Mouse (Mus musculus) liver, adult 2 months (tissue): ENCODE data around the gene Polr3b. TPM values are rescaled to one million over a fixed set of nuclear protein-coding genes. Genes with fewer than 3 reads are reported as not detected.

Experiments
- DNase-seq: peaks from one replicate; pipeline ENCODE4 v3.0.0-alpha.2; 2011; ENCODE audit warnings: low read depth, low spot score; ENCODE audit errors: extremely low read depth
- H3K27ac ChIP-seq: fragments of 200-500 bp; replicated peaks from 2 replicates; pipeline ENCODE4 v1.5.1; 2012; ENCODE audit warnings: low read depth, mild to moderate bottlenecking, control low read depth, inconsistent platforms, low read length; ENCODE audit not compliant: insufficient read depth
- H3K27me3 ChIP-seq: fragments of 200-500 bp; 2 replicates; pipeline ENCODE4 v1.6.1; 2012; ENCODE audit warnings: mild to moderate bottlenecking, moderate library complexity, low read length, inconsistent platforms; ENCODE audit not compliant: control insufficient read depth, insufficient read depth
- H3K36me3 ChIP-seq: fragments of 200-500 bp; 2 replicates; pipeline ENCODE4 v1.6.1; 2012; ENCODE audit warnings: low read length, inconsistent platforms; ENCODE audit not compliant: control insufficient read depth, insufficient read depth
- H3K4me1 ChIP-seq: fragments of 200-500 bp; 2 replicates; pipeline ENCODE4 v1.6.1; 2011; ENCODE audit warnings: low read length; ENCODE audit not compliant: control insufficient read depth, insufficient read depth
- H3K4me3 ChIP-seq: fragments of 200-500 bp; 2 replicates; pipeline ENCODE4 v1.5.1; 2011; ENCODE audit warnings: low read depth, mild to moderate bottlenecking, control low read depth, low read length, moderate library complexity; ENCODE audit not compliant: insufficient read depth
- H3K79me2 ChIP-seq: fragments of 200-500 bp; 2 replicates; pipeline ENCODE4 v1.6.1; 2012; ENCODE audit warnings: inconsistent platforms, mild to moderate bottlenecking, low read length, moderate library complexity; ENCODE audit not compliant: control insufficient read depth, insufficient read depth
- H3K9ac ChIP-seq: fragments of 200-500 bp; 2 replicates; pipeline ENCODE4 v1.6.1; 2012; ENCODE audit warnings: low read depth, mild to moderate bottlenecking, control low read depth, inconsistent platforms, low read length
- CTCF ChIP-seq: fragments of 200-500 bp; IDR thresholded peaks from 2 replicates; pipeline ENCODE4 v1.5.1; 2011; ENCODE audit warnings: low read depth, low read length, control low read depth
- POLR2A ChIP-seq: fragments of 200-500 bp; IDR thresholded peaks from 2 replicates; pipeline ENCODE4 v1.6.1; 2011; ENCODE audit warnings: low read length, control low read depth; ENCODE audit not compliant: insufficient read depth; ENCODE audit errors: extremely low read depth
- WGBS: fragments of 180-500 bp; shearing (Covaris S2); methylation state at CpG from one replicate; pipeline ENCODE4 v1.1.7; 2018; 5-methylcytosine and 5-hydroxymethylcytosine counted together
- polyA plus RNA-seq: library from polyadenylated mRNA; depleted of rRNA; stranded (reverse); fragments of >200 nt; gene quantifications from 2 replicates; pipeline ENCODE4 v1.2.3, GENCODE M21; 2012
- total RNA-seq: library from RNA; depleted of rRNA; stranded (reverse); fragments of >200 nt; gene quantifications from 2 replicates; pipeline ENCODE4 v1.2.3, GENCODE M21; 2014

The Polr3b gene
- total and polyA plus RNA-seq, 2 experiments: 2.7 to 10.7 TPM

DNA sequence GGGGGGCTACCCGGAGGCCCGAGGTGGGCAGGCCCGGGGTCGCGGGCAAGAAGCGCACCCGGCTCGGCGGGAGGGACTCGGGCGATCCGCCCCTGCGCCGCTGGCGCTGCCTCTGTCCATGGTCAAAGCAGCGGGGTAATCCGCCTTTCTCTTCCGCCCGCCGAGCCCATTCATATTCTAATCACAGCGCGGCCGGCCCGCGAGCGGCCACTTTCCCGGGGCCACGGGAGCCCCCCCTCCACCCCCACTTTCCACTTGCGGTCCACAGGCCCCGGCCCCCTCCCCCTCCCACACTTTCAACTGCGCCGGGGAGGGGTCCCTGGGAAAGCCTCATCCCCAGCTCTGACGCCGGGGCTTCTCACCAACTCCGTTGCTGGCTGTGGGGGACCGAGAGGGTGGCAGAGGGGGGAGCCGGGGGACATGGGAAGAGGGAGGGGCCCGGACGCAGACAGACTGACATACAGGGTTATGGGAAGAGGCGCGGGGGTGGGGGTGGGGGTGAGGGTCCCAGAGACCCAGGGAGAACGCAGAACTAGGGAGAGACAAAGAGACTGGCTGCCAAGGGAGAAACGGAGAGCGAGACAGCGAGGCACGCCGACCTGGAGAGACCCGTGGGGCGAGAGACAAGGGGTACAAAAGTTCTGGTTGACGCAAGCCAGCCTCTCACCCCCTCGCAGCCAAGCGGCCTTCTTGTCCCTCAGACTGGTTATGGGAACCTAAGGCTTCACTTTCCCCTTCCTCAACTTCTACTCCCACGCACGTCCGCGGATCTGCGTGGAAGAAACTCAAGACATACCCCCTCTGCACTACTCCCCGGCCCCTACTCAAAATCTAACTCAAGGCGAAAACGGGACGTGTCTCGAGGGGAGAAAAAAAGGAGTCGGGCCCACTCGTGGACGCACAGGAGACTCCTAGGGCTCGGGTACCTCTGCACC, 133.0 kb downstream of the Polr3b start:
- Histone ChIP-seq H3K4me3 (no peak overlapping the region), H3K4me1 (peaks cover 5% of the 10 kb centered on the region; the same call in 1 of the 2 replicates), H3K9ac (no peak overlapping the region), H3K27ac (no peak overlapping the region), H3K79me2 (no peaks in the 10 kb centered on the region), H3K36me3 (no peaks in the 10 kb centered on the region), H3K27me3 (peaks cover 39% of the 10 kb centered on the region)
- WGBS: 4% methylated on average over 66 of the region's 66 CpGs
- TF ChIP-seq POLR2A (no peak), CTCF (no peak)
- DNase-seq: no peak

DNA sequence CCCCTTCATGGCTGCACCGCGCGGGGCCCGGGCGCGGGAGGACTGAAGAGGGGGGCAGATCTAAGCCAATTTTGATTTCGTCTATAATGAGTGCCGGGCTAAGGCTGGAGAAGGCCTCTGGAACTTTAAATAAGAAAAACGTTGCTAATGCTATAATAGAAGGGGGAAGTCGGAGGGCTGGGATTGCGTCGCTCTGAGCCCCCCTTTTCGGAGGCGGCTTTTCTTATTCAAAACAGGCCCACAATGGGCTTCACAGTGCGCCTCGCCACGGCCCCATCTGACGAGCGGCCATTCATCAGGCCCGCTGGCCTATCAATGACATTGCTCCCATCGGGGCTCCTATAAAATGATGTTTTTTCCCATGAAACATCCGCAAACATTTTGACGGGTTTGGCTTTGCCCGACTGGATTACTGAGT, 133.7 kb downstream of the Polr3b start, which contains the start of gene Rfx4:
Gene Rfx4 (plus strand): TSS at position 277 of the 418 bp plus-strand sequence.
- H3K4me3 ChIP-seq: no peak within 1 kb of the TSS
- no peak for TF ChIP-seq CTCF
- TF ChIP-seq POLR2A: no peak
- no peaks in the 10 kb centered on the region for H3K36me3 ChIP-seq
- DNase-seq: no peak
- 3% methylated on average over 24 of the region's 24 CpGs for WGBS
- no peak within 1 kb of the TSS for H3K9ac ChIP-seq
- peaks cover 5% of the 10 kb centered on the region; the same call in 1 of the 2 replicates for H3K4me1 ChIP-seq
- no peak within 1 kb of the TSS for H3K27ac ChIP-seq
- H3K27me3 ChIP-seq: peaks cover 44% of the 10 kb centered on the region
- no peaks in the 10 kb centered on the region for H3K79me2 ChIP-seq

DNA sequence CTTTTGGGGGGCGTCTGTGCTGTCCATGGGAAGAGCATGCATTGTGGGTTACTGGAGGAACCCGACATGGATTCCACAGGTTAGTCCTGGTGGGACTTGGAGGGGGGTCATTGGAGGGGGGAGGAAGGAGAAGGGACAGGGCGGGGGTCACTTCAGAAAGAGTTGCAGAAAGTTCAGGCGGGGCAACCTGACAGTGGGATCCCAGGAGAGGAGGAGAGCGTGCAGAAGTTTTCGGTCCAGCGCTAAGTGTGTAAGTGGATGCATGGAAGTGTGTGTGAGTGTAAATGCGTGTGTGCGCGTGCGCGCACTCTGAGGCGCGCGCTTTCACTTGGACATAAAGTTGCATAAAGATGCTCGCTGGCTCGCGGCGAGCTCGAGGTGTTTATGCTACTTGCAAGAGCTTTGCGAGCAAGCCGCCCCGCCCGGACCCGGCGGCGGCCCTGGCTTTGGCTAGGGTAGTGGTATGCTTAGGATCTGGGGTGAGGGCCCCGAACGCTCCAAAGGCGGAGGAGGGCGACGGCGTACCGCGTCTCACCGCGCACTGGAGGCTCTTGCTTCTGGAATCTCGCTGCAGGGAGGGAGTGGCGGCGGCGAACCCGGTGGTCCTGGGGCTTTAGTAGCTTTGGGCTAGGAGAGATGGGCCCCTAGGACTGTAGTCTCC, 134.5 kb downstream of the Polr3b start:
- 3% methylated on average over 42 of the region's 42 CpGs for WGBS
- Histone ChIP-seq H3K79me2 (no peaks in the 10 kb centered on the region), H3K36me3 (no peaks in the 10 kb centered on the region), H3K4me3 (no peak overlapping the region), H3K4me1 (peaks cover 5% of the 10 kb centered on the region; the same call in 1 of the 2 replicates), H3K27ac (no peak overlapping the region), H3K9ac (no peak overlapping the region), H3K27me3 (peaks cover 44% of the 10 kb centered on the region)
- no peak for TF ChIP-seq CTCF
- no peak for TF ChIP-seq POLR2A
- DNase-seq: no peak

DNA sequence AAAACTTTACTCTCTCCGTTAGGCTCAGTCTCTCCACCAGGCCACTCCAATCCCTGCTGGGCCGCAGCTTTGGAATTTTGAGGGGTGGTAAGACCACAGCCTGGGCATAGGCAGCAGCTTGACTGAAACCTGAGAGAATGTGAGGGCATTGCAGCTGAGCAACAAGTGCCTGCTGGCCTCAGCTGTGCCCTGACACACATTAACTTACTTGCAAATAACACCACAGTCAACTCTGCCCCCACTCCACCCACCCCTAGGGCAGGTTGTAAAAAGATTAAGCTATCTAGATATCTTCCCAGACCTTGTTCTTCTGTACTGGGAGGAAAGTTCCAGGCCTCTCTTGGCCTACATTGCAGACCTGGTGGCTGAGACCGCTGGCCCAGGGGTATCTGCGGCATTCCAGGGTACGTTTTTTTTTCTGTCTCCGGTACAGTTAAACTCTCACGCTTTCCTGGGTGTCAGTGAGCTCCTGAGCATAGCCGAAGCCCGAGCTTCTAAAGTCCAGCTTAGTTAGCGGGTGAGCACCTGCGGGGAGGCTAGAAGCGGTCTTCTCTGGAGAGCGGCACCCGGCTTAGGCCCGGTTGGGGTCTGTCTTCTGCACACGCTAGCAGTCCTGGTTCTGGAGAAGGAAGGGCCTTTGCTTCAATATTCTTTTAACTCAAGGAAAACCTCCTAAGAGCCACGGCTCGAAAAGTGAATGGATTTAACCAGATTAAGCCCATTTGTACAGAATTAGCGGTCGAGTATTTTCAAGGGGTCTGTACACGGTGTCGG, 135.5 kb downstream of the Polr3b start:
- H3K36me3 ChIP-seq: no peaks in the 10 kb centered on the region
- peaks cover 44% of the 10 kb centered on the region for H3K27me3 ChIP-seq
- 7% methylated on average over 22 of the region's 22 CpGs for WGBS
- TF ChIP-seq CTCF (no peak), POLR2A (no peak)
- no peak overlapping the region for H3K4me3 ChIP-seq
- no peaks in the 10 kb centered on the region for H3K79me2 ChIP-seq
- no peak overlapping the region for H3K27ac ChIP-seq
- no peak overlapping the region for H3K9ac ChIP-seq
- H3K4me1 ChIP-seq: peaks cover 5% of the 10 kb centered on the region; the same call in 1 of the 2 replicates
- peak; percentile 90 for DNase-seq

DNA sequence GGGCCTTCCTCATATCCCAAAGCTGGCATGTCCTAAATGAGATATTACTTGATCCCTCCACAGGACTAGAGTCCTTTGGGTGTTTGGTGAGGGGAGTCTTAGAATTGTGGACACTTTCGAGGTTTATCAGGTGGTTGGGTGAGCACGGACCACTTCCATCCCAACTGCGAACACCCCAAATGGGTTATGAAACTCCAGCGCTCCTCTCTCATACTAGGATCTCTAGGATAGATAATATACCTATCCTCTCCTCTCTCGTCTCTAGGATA, 136.0 kb downstream of the Polr3b start:
- Histone ChIP-seq H3K4me1 (peaks cover 5% of the 10 kb centered on the region; the same call in 1 of the 2 replicates), H3K79me2 (no peaks in the 10 kb centered on the region), H3K36me3 (no peaks in the 10 kb centered on the region), H3K4me3 (no peak overlapping the region), H3K27me3 (peaks cover 44% of the 10 kb centered on the region), H3K27ac (no peak overlapping the region), H3K9ac (no peak overlapping the region)
- 15% methylated on average over 5 of the region's 5 CpGs for WGBS
- DNase-seq: no peak
- no peak for TF ChIP-seq POLR2A
- no peak for TF ChIP-seq CTCF
